Mouse (Mus musculus): ENCODE data around the gene Zfp92.

Gene Zfp92

DNA sequence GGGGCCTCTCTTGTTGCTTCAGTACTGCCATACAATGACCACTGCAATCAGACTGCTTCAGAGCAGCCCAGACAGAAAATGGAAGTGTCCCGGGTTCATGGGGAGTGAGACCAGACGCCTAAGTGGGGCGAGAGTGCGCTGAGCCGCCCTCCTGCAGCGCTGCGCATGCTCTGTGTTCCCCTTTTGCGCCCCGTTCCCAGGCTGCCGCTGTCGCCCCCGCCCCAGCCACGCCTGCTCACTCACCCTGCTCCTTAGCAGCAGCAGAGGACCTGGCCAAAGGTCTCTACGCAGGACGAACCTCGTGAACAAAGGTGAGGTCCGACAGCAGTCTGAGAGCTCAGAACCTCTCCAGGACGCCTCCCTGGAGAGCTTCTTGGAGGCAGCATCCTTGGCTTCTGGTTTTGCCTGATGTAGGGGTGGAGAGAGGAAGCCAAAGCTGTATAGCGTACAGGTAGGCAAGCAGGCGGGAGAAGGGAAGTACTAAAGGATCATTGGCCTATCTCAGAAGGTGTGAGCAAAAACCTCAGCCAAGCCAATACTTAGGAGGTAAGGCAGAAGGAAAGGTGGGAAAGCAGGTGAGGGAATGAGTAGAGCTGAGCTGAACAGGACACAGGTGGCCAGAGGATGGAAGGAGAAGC, at the start of gene Zfp92:
TSS of gene Zfp92 (plus strand) at position 217 of the 638 bp plus-strand sequence.
- in situ Hi-C loops (cut with MboI, MseI) = no loop called here

DNA sequence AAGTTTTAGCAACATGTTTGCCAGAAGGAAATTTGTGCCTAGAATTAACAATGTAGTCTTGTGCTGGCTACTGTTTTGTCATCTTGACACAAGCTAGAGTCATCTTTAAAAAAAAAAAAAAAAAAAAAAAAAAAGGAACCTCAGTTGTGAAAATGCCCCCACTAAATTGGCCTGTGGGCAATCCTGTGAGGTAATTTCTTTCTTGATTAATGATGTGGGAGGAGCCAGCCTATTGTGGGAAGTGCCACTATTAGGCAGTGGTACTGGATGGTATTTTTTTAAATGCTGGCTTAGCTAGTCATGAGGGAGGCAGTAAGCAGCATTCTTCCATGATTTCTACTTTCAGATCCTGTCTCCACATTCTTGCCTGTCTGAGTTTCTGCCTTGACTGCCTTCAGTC, 47.6 kb upstream of the Zfp92 start:
- in situ Hi-C loops (cut with MboI, MseI) = no loop called here

DNA sequence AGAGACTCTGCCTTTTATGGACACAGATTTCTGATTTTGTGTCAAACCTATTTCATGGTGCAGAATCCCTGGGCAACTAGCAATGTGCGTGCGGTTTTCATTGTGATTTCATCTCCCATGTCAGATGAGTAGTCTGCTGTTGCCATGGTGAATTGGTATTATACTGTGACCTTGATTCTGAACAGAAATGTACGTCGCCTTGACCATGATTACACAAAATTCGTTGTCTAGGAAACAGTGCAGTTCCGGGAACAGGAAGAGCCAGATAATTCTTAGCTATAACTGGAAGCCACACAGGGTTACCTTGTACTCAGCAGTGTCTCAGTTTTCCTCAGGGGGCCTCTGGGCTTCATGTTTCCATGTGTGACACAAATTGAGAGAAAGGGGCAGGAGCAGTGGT, 26.5 kb upstream of the Zfp92 start:
- in situ Hi-C loops (cut with MboI, MseI) = no loop called here

DNA sequence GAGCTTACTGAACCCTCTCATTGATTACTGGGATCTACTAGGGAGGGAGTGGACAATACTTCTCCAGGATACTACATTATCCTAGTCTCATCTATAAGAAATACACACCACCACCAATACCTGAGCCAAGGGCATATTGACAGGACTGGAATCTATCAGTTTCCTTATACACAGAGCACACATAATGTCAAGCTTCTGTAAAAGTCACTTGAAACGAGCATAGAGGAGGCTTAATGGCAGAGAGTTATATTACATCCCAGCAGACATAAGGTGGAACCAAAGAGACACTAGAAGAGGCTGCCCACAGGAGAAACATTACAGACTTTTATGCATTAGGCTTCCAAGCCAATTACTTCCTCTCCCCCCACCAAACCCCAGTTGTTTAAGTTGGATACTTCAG, 26.0 kb upstream of the Zfp92 start:
- in situ Hi-C loops (cut with MboI, MseI) = no loop called here

DNA sequence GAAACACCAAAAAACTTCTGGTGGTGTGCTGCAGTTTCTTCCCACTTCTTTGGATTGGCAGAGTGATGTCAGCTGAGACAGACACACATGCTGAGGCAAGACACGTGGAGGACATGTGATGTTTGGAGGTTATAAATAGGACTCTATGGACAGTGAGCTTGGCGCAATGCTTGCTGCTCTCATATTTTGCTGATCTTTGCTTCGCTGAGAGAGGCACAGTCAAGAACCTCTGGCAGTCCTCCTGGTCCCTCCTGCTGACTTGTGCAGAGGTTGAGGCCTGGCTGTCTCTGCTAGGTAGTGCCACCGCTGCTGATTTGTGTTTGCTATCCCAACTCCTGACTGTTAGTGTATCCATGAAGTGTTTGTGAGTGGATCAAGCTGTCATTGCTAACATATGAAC, 19.4 kb upstream of the Zfp92 start:
- in situ Hi-C loops (cut with MboI, MseI) = no loop called here

DNA sequence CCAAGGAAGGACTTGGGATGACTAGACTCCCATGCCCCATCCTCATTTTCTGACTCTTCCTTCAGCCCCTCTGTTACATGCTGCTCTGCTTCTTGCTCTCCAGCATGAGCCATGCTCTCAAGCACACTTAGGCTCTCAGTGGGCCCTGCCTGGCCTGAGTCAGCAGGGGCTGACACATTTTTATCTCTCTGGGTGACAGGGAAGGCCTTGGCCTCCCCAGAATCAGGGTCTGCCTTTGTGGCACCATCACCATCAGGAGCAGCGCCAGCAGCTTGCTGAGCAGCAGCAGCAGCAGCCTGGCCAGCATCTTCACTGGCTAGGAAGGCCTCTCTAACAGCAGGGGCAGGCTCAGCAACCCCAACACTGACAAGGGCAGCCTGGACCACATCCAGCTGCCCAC, 14.4 kb upstream of the Zfp92 start:
- in situ Hi-C loops (cut with MboI, MseI) = loop anchor here (5.0 kb wide), 1 partner anchor 344 kb away; no protein-coding TSS in a partner anchor

DNA sequence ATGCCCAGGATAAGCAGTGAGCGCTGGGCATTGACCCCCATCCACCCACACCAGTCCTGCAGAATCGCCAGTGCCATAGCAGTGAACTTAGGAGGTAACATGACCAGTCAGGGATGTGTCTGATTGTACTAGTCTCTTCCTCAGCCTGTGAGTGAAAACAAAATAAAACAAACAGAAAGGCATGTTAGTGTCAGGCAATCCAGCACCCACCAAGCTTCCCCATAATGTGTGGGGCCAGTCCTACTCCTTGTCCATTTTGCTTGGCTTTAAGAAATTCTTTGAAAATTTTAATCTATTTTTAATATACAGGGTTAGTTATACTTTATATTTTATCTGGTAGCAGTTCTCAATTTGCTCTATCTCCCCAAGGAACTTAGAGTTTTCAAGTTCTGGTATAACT, 12.3 kb upstream of the Zfp92 start, which contains the start of gene Gm18336:
TSS of gene Gm18336 (minus strand) at position 101 of the 400 bp plus-strand sequence.
- in situ Hi-C loops (cut with MboI, MseI) = loop anchor here (5.0 kb wide), 1 partner anchor 346 kb away; no protein-coding TSS in a partner anchor

DNA sequence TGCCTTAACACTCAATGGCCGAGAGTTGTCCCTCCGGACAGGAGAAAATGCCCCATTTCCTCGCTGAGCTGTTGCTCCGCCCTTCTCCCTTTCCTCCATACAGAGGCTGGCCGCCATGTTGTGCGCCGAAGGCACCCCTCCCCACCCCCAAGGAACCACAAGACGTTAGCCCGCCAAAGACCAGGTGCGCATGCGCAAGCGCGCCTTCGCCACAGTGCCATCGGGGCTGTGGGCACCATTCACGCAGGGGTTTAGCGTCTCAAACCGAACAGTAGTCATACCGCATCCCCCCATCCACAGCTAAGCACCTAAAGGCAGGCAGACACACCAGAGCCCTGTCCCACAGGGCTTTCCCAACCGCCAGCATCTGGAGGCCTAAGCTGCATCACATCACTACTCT, 9.9 kb upstream of the Zfp92 start:
- in situ Hi-C loops (cut with MboI, MseI) = no loop called here

DNA sequence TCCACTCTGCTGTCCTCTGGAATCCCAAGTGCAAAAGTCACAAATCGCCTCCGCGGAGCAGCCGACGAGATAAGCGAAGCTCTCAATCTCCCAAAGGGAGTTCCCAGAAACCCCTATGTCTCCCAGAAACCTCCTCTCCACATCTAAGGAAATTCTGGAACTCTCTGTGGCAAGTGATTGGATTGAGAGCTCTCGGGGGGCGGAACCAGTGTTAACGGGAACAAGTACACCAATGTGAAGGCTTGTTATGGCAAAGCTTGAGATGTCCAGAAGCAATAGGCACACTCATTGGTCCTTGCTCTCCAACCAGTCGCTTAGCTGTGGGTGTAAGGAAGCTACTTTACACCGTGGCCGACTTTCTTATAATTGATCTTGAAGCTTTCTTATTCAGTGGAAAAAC, 9.3 kb upstream of the Zfp92 start:
- in situ Hi-C loops (cut with MboI, MseI) = no loop called here

DNA sequence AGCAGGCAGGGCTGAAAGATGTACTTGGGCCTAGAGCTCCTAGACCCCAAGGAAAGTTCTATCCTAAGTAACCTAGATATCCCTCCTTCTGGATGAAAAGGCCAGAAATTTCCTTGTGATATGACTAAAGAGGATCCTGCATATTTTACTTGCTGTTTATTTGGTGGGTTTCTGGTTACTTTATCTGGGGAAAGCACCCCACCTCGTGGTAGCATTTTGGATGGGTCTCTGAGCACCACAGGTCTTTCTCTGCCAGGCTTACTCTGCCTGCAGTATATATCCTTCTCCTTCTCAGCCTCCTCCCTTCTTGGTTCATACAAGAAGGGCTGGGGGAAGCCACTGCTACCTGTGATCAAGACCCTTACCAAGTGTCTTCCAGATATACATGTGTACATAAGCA, 1.9 kb downstream of the Zfp92 start:
- in situ Hi-C loops (cut with MboI, MseI) = no loop called here

DNA sequence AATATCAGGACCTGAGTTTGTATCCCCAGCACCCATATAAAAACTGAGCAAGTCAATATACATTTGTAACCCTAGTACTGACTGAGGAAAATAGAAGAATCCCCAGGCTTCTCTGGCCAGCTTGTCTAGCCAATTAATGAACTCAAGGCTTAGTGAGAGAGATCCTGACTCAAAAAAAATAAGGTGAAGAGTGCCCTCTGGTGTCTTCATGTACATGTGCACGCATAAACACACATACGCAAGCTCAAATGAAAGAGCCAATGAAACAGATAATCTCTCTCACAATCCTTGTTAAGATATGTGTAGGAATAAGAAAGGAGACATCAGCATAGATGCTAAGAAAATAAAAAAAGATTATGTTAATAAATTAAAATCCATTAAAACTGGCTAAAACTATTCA, 19.1 kb downstream of the Zfp92 start:
- in situ Hi-C loops (cut with MboI, MseI) = no loop called here

DNA sequence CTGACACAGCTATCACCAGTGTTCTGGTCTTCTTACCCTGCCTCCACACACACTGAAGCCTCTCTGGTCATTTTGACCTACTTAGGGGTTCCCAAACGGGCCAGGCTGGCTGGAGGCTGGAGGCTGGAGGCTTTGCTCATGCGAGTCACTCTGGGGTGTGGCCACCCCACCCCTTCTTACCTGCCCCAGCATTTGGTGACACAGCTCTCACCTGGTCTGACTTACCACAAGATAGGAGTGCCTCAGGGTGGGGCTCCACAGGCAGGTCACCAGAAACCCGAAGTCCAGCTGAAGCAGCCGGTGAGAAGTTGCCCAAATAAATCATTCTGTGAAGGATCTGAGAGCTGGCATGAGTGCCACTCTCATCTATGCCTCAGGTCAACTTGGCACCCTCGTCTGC, 22.0 kb downstream of the Zfp92 start:
- in situ Hi-C loops (cut with MboI, MseI) = no loop called here

DNA sequence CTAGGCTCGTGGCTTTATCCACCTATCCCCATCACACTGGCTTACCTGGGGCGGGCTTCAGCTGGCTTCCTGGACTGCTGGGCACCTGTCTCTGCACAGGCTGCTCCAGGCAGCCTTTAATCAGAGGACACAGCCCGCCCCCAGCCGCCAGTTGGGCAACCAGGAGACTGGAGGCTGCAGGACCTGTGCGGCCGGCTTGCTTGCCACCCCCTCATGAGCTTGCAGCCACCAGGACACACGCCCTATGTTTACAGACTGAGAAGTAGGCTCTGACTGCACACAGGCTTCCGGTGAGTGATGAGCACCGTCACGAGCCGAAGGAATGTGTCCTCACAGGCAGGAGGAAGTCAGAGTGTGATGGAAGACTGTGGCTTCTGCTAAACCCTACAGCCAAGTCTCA, 24.4 kb downstream of the Zfp92 start, which contains the start of gene Trex2:
TSS of gene Trex2 (minus strand) at position 93 of the 400 bp plus-strand sequence.
- in situ Hi-C loops (cut with MboI, MseI) = no loop called here

DNA sequence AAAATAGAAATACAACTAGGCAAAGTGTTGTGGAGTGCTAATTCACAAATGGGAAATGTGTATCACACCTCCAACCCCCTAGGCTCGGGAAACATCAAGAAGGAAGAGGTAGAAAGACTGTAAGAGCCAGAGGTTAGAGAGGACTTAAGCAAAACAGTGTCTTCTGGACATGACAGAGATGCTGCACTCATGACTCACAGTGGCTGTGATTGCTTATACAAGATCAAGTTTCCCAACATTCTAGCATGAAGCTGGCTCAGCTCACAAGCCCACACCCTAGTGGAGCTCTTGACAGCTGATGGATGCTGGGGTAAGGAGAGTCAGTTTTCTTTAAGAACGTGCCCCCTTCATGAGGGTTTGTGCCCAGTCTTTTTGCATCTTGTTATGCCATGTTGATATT, 30.5 kb downstream of the Zfp92 start:
- in situ Hi-C loops (cut with MboI, MseI) = no loop called here

DNA sequence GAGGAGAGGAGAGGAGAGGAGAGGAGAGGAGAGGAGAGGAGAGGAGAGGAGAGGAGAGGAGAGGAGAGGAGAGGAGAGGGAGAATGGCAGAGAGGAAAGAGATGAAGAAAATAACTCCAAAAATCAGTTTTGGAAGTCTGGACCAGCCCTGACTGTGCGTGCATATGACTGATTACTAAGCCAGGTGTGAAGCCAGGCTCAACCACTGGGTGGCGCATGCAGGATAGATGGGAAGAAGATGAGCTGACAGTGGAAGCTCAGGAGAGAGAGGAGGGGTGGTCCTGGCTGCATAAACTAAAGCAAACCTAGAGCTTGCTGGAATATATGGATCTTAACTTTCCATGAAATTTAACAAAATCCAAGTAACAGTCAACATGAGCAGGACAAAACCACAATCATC, 41.1 kb downstream of the Zfp92 start:
- in situ Hi-C loops (cut with MboI, MseI) = loop anchor here (10.0 kb wide), 1 partner anchor 1627 kb away; no protein-coding TSS in a partner anchor

DNA sequence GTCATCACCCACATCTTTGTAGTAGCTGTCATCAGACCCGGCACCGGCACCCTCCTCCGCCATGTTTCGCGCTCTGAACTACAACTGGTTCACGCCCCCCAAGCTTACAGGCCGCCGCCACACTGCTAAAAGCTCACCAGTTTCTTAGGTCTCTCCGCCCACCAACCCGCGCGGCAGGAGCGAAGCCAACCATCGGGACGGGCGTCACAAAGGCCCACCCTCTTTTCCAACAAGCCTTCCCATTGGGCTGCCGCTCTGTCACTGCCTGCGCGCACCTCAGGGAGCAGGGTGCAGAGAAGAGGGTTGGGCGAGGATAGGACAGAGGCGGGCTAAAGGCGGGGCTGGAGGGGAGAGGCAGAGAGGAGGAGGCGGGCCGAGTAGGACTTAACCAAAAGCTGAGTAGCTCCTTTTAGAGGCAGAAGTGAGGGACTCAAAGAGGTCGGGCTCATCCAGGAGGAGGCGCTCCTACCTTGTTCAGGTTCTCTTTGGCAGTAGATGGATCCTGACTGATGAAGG, 48.0 kb downstream of the Zfp92 start, which contains the start of gene Haus7:
TSS of gene Haus7 (minus strand) at position 168 of the 516 bp plus-strand sequence.
- in situ Hi-C loops (cut with MboI, MseI) = loop anchor here (10.0 kb wide), 1 partner anchor 1634 kb away; no protein-coding TSS in a partner anchor

DNA sequence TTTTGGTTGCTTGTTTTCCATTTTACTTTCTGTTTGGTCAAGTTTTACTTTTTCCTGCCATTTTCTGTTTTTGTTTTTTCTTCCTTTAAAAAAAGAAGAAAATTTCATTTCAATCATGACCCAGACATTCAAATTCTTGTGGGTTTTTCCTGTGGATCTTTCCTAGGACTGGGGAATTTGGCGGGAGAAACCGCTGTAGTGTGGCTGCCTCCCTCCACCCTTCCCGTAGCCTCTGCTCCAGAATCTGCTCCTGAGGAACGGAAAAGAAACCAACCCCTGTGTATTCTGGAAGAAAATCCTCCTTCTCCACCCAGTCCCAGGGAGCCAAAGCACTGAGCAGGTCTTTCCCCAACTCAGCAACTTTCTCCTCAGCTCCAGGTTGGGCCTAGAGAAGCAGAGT, 49.9 kb downstream of the Zfp92 start:
- in situ Hi-C loops (cut with MboI, MseI) = no loop called here

DNA sequence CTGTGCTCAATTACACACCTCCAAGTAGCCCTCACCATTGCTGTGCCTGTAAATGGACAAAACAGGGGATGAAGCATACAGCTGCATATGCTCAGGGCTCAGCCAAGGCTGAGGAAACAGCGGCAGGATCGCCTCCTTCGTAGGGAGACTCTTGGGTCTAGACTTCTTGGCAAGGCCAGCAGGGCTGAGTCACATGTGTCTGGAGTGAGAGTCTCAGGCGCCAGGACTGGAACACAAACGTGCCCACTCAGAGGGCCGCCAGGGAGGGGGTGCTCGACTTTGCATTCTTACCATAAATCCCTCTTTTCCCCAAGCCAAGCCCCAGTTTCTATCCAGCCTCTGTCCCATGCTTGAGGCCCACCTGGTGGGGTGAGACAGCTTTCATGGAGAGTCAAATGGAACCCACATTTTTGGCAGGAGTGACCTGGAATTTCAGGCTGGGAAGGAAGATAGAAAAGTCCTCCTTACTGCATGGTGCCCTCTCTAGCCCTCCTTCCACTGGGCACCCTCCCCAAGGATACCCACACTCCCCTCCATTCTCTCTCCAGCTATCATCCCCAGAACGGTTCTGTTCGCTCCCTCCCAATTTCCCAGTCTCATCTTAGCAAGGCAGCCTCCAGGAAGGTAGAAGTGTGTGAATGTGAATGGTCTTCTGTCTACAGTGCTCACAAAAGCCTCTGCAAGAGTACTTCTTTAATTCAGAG, 54.7 kb downstream of the Zfp92 start:
- in situ Hi-C loops (cut with MboI, MseI) = no loop called here

DNA sequence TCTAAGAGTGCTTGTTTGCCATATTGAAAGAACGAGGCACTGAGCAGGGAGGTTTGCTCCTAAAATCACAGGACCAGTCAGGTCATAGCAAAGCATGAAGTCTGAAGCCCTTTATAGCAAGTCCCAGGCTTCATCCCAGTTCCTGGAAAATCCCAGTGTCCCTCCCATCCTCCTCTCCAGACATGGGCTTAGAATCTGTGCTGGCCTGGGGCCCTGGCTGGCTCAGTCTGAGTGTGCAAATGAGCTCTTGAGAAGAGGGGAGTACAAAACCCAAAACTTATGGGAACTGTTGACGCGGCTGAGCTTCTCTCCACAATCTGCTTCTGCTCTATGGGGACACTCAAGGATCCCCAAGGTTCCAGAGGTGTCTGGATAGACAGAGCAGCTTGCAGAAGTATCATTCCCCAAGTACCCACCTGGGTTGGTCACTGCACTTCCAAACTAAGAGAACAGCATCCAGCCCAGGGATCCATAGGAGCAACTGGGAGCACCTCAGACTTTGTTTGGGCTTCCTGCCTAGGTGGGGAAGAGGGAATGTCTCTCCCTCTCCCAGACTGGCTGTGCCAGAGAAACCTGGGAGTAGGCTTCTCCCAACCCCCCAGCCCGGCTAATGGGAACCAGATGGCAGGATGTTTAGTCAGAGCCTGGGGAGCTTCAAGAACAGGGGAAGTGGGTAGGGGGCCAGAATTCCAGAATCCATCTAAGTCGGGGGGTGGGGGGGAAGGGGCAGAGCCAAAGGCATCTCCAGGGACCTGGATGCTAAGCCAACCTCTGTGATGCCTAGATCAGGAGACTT, 56.7 kb downstream of the Zfp92 start:
- in situ Hi-C loops (cut with MboI, MseI) = no loop called here

DNA sequence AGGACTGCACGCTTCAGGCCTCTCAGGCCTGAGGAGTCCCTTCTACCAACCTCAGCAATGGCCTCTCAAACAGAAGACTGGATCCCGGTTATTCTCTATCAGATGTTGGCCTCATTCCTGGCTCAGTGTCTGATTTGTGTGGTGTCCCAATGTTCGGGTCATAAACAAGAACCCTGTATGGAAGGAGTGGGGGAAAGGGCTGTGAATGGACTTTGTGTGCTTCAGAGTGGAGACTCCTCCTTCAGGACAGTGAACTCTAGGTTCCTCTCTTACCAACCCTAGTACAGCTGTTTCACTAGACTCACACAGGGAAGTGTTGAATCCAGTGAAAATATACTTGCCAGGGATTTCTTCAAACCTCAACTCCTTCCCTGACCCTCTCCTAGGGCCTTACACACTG, 57.4 kb downstream of the Zfp92 start:
- in situ Hi-C loops (cut with MboI, MseI) = no loop called here

DNA sequence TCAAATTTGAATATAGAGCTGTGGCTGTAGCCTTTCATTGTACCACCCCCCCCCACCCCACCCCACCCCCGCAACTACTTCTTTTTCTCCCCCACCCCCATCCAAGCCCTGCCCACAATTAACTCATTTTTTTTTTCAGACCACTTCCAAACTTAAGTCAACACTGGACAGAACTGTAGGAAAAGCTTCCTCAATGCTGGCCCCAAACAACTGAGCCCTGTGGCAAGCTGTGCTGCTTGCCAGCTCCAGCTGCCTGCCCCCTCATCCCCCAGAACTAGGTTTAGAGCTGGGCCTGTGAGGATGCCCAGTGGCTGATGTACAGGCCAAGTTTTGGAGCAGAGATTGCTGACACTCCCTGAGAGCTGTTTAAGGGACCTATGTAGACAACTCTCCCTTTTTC, 57.9 kb downstream of the Zfp92 start:
- in situ Hi-C loops (cut with MboI, MseI) = no loop called here

DNA sequence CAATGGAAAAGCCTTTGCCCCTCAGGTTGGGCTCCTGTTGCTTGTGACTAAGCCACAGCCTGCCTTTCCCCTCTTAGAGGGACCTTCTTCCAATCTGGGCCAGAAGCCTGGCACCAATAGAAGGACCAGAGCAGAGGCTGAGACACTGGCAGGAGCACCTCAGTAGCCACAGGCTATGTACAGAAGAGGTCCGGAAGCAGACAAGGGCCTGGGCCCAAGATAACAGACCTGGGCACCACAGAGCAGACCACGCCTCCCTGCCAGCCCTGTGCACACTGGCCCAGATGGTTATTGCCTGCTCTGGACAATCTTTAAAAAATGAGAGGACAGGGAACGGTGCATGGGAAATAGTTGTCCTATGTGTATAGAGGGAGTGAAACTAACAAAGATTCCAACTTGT, 60.9 kb downstream of the Zfp92 start:
- in situ Hi-C loops (cut with MboI, MseI) = no loop called here
